Mouse (Mus musculus): ENCODE results near the gene Mcm9. TPM values are rescaled to one million over a fixed set of nuclear protein-coding genes. Genes with fewer than 3 reads are reported as not detected.
"Not testable (repeated sequence)": the region's sequence is repeated elsewhere in the genome, so short reads cannot be mapped to it uniquely, and the experiment has no call there.

The Mcm9 gene
- polyA plus RNA-seq, 1 experiment from 2014 or later: 10.0 TPM

GRCm38 (mm10) chr10:53502875-53503816 lies 127.1 kb downstream of the Mcm9 start:
- DNase-seq (ENCODE audit: low spot score): no peak

- no peak for DNase-seq (ENCODE audit: low spot score)
Observed at GRCm38 (mm10) chr10:53502471-53502870, 127.8 kb downstream of the Mcm9 start.

GRCm38 (mm10) chr10:53499518-53499917 lies 130.7 kb downstream of the Mcm9 start:
- no peak for DNase-seq (ENCODE audit: low spot score)

- not testable (repeated sequence) for DNase-seq (ENCODE audit: low spot score)
Observed at GRCm38 (mm10) chr10:53495349-53495748, 134.9 kb downstream of the Mcm9 start.

- DNase-seq (ENCODE audit: low spot score): no peak
Observed at GRCm38 (mm10) chr10:53493954-53494353, 136.3 kb downstream of the Mcm9 start.

Other genes with a start within 250 kb of the Mcm9 start
- gene Asf1a, start 33.7 kb downstream of the Mcm9 start, polyA plus RNA-seq (2015; fragmentation: Nextera tagmentation; extraction: Ambion mirVana): 159 and 162 TPM in 2 replicates
- 0.12 and 0.17 TPM in 2 replicates for gene Fam184a, start 120.7 kb upstream of the Mcm9 start, polyA plus RNA-seq (2015; fragmentation: Nextera tagmentation; extraction: Ambion mirVana)